Mouse (Mus musculus): ENCODE measurements at regions not wholly inside any gene's neighbourhood (a gene's known extent, or its start where the extent isn't known, plus 50 kb on each side); places are given as distances from the start of the nearest gene placed in this dataset.

GRCm38 (mm10) chr12:106567116-106567515, 557.1 kb downstream of the Vrk1 start:
- no peak for DNase-seq (ENCODE audit: low spot score in 2 of 2)

GRCm38 (mm10) chr12:106568541-106569085, 558.6 kb downstream of the Vrk1 start:
- no peak for DNase-seq (ENCODE audit: low spot score in 2 of 2)

GRCm38 (mm10) chr12:106572956-106573355, 562.9 kb downstream of the Vrk1 start:
- DNase-seq (ENCODE audit: low spot score in 2 of 2) = no peak

GRCm38 (mm10) chr12:106582760-106583159, 572.7 kb downstream of the Vrk1 start:
- no peak for DNase-seq (ENCODE audit: low spot score in 2 of 2)

- DNase-seq (ENCODE audit: low spot score in 2 of 2) = no peak
Observed at GRCm38 (mm10) chr12:106585626-106586025, 575.6 kb downstream of the Vrk1 start.

- no peak for DNase-seq (ENCODE audit: low spot score in 2 of 2)
Observed at GRCm38 (mm10) chr12:106592686-106593085, 582.7 kb downstream of the Vrk1 start.

GRCm38 (mm10) chr12:106597636-106598035, 587.6 kb downstream of the Vrk1 start:
- DNase-seq (ENCODE audit: low spot score in 2 of 2) = no peak

GRCm38 (mm10) chr12:106607240-106607639, 597.2 kb downstream of the Vrk1 start:
- DNase-seq (ENCODE audit: low spot score in 2 of 2) = no peak

- DNase-seq (ENCODE audit: low spot score in 2 of 2) = no peak
Observed at GRCm38 (mm10) chr12:106607655-106608337, 597.8 kb downstream of the Vrk1 start.

- DNase-seq (ENCODE audit: low spot score in 2 of 2) = peak in 1 of 2 experiments; percentile 24
Observed at GRCm38 (mm10) chr12:106618684-106619083, 608.7 kb downstream of the Vrk1 start.

- no peak for DNase-seq (ENCODE audit: low spot score in 2 of 2)
Observed at GRCm38 (mm10) chr12:106626786-106627185, 616.8 kb downstream of the Vrk1 start.

- no peak for DNase-seq (ENCODE audit: low spot score in 2 of 2)
Observed at GRCm38 (mm10) chr12:106632566-106632965, 622.5 kb downstream of the Vrk1 start.

- no peak for DNase-seq (ENCODE audit: low spot score in 2 of 2)
Observed at GRCm38 (mm10) chr12:106633096-106633495, 623.1 kb downstream of the Vrk1 start.

GRCm38 (mm10) chr12:106658317-106658716, 648.3 kb downstream of the Vrk1 start:
- no peak for DNase-seq (ENCODE audit: low spot score in 2 of 2)

GRCm38 (mm10) chr12:106673232-106673766, 663.3 kb downstream of the Vrk1 start:
- no peak for DNase-seq (ENCODE audit: low spot score in 2 of 2)

- no peak for DNase-seq (ENCODE audit: low spot score in 2 of 2)
Observed at GRCm38 (mm10) chr12:106674741-106675140, 664.7 kb downstream of the Vrk1 start.

- DNase-seq (ENCODE audit: low spot score in 2 of 2) = no peak
Observed at GRCm38 (mm10) chr12:106676136-106676535, 666.1 kb downstream of the Vrk1 start.

- no peak for DNase-seq (ENCODE audit: low spot score in 2 of 2)
Observed at GRCm38 (mm10) chr12:106676566-106676965, 666.5 kb downstream of the Vrk1 start.

- DNase-seq (ENCODE audit: low spot score in 2 of 2) = peak in 1 of 2 experiments; percentile 21
Observed at GRCm38 (mm10) chr12:106685986-106686385, 676.0 kb downstream of the Vrk1 start.

- peak in 1 of 2 experiments; percentile 10 for DNase-seq (ENCODE audit: low spot score in 2 of 2)
Observed at GRCm38 (mm10) chr12:106687751-106688150, 677.7 kb downstream of the Vrk1 start.

GRCm38 (mm10) chr12:106688156-106688740, 678.2 kb downstream of the Vrk1 start:
- peak; percentile 13 to 22 for DNase-seq (ENCODE audit: low spot score in 2 of 2)

GRCm38 (mm10) chr12:106702958-106703357, 692.9 kb downstream of the Vrk1 start:
- no peak for DNase-seq (ENCODE audit: low spot score in 2 of 2)

Measured in layer of hippocampus, postnatal 10 days (tissue).